Mouse (Mus musculus): ENCODE results near the gene Lpgat1. TPM values are rescaled to one million over a fixed set of nuclear protein-coding genes. Genes with fewer than 3 reads are reported as not detected.

Gene Lpgat1
- polyA plus RNA-seq, 1 experiment from 2014 or later = 18.1 TPM

DNA sequence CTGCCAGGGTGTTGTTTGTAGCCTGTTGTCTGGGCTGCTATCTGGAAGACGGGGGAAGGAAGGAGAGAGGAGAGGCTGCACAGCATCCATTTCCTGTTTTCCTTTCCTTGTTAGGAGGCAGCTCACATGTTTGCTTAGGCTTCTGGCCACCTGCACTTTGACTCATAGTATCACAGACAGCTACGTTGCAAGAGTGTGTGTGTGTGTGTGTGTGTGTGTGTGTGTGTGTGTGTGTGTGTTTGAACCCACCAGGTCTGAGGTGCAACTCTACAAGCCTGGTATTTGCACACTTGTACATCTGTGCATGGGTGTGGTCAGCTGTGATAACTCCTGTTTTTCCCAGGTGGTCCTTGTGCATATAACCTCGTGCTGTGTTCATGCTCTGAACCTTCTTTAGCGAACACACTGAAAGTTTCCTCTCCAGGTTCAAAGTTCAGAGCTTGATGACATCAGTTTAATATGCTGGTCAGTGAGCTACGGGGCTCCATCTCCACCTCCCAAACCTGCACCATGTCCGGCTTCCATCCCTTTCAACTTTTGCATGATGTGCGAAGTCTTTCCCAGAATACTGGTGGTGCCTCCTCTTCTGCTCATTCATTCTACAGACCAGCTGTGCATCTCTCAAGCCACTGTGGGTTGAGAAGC lies 76.4 kb downstream of the Lpgat1 start:
- 88% methylated on average over 7 of the region's 7 CpGs for WGBS
- no peak overlapping the region; the same call in 1 of the 2 replicates for H3K27ac ChIP-seq (replicated peaks)

DNA sequence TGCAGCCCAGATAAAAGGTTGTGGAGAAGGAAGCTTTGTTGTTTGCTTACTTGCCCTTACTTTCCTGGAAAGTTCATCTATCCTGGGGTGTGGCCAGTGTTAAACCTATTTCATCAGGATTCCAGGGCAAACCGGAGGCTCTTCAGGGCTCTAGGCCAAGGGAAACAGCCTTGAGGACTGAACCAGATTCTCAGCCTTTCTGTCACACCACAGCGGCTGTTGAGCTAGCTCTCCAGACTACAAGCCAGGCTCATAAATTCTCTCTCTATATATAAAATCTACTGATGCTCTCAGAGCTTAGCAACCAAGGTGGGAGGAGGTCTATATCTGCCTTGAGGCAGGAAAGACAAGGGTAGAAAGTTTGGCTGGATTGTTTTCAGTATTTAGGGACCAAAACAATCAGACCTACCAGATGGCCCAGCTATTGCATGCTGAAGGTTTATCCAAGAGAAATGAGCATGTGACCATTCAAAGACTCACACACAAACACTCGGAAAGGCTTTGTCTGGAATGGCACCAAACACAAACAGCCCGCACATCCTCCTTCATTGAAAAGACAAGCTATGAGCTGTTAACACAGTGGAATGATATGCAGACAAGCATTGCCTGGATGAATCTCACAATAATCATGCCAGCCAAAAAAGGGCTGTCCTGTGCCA lies 78.7 kb downstream of the Lpgat1 start:
- Histone ChIP-seq H3K4me1 (no peaks in the 10 kb centered on the region), H3K36me3 (no peaks in the 10 kb centered on the region), H3K27me3 (ENCODE audit: low read depth, poor library complexity, severe bottlenecking) (no peaks in the 10 kb centered on the region), H3K27ac (replicated peaks) (no peak overlapping the region), H3K9me3 (replicated peaks) (no peaks in the 10 kb centered on the region), H3K4me3 (no peak overlapping the region)
- 88% methylated on average over 4 of the region's 4 CpGs for WGBS
- no peak for DNase-seq (ENCODE audit: low spot score)

More for the DNA sequence above, 76.4 kb downstream of the Lpgat1 start:
- peaks cover 8% of the 10 kb centered on the region; the same call in 1 of the 2 replicates for H3K9me3 ChIP-seq (replicated peaks)
- DNase-seq (ENCODE audit: low spot score) = no peak
- peaks cover 3% of the 10 kb centered on the region; the same call in 1 of the 2 replicates for H3K36me3 ChIP-seq
- no peaks in the 10 kb centered on the region for H3K4me1 ChIP-seq
- no peaks in the 10 kb centered on the region for H3K27me3 ChIP-seq (ENCODE audit: low read depth, poor library complexity, severe bottlenecking)
- H3K4me3 ChIP-seq = no peak overlapping the region

DNA sequence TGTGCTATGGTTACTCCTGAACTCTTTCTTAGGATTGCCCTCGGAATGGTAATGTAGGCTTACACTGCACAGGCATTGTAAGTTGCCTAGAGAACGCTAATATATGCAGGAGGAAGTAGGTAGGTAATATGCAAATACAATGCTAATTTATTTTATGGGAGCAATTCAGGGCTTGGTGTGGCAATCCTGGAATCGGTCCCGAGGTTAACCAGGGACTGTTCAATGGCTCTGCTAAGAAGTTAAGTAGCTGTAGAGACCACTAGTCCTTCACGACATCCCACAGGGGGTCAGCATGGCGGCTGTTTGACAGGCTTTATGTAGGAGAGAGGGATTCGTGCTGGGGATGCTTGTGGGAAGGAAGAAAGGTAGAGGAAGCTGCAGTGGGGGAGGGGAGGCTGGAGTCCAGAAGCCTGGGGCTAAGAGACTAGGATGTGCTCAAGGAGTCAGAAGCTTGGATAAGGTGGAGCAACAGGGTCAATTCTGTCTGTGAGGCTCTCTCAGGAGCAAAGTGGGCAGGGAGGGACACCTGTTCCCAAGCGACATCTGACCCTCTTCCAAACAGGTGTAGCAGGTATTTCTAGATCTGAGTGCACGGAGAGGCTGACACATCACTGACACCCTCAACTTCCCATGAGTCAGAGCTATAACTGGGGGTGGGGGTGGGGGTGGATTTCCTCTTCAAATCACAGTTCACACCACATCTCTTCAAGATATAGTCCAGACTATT lies 84.6 kb downstream of the Lpgat1 start:
- WGBS = 70% methylated on average over 9 of the region's 9 CpGs
- Histone ChIP-seq H3K4me1 (no peaks in the 10 kb centered on the region), H3K36me3 (no peaks in the 10 kb centered on the region), H3K27ac (replicated peaks) (no peak overlapping the region), H3K9me3 (replicated peaks) (peaks cover 5% of the 10 kb centered on the region; the same call in 1 of the 2 replicates), H3K4me3 (no peak overlapping the region), H3K27me3 (ENCODE audit: low read depth, poor library complexity, severe bottlenecking) (no peaks in the 10 kb centered on the region)
- no peak for DNase-seq (ENCODE audit: low spot score)

DNA sequence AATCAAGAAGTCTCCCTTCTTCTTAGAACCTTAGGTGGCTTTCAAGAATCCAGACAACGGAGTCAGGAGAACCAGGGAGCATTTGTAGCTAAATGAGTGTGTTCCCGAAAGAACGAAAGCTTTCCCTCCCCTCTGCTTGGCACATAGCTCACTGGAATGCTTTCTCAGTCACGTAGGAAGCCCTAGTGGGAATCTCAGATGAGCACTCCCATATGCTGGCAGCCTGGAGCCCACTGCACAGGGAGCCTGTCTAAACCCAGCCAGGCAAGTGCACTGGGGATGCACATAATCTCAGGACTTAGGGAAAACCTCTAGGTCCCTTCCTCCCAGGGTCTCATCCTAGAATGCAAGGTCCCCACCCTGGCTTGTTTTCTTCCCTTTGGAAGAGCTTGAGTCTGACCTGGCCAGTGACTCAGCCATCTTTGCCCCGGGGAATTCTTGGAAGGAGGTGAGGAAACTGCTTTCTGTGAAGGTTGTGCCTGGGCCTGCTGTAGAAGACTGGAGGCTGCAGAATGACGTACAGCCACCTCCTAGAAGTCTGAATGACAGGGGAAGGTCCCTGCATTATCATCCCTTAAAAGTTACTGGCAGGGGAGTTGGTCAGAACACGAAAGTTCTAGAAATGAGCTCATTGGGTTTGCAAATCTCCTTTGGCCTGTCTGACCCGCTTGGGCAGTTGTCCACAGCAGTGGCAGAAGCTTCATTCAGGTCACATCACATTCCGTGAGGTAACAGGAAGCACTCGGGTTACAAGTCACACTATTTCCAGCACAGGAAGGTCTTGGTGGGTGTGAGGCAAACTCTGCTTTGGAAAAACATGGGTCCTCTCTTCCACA lies 85.4 kb downstream of the Lpgat1 start:
- H3K27ac ChIP-seq (replicated peaks) = no peak overlapping the region
- no peak overlapping the region for H3K4me3 ChIP-seq
- H3K27me3 ChIP-seq (ENCODE audit: low read depth, poor library complexity, severe bottlenecking) = no peaks in the 10 kb centered on the region
- H3K9me3 ChIP-seq (replicated peaks) = peaks cover 5% of the 10 kb centered on the region; the same call in 1 of the 2 replicates
- DNase-seq (ENCODE audit: low spot score) = no peak
- no peaks in the 10 kb centered on the region for H3K4me1 ChIP-seq
- 76% methylated on average over 10 of the region's 10 CpGs for WGBS
- H3K36me3 ChIP-seq = no peaks in the 10 kb centered on the region

DNA sequence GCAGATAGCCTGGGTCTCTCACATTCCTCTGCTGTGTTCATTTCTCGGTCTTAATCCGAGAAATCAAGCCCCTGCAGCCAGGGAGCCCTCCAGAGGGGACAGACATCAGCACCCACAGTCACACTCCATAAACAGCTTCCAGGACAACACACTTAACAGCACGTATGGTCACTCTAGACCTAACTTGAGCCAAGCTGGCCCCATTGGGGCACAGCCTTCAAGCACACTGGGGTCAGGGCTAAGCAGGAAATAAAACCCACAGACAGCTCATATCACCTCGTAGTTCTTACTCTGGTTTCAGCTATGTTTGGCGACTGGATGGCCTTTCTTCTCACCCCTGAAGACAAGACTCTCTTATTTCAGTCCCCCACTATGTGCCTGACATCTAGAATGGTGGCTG lies 87.1 kb downstream of the Lpgat1 start:
- Histone ChIP-seq H3K4me1 (no peaks in the 10 kb centered on the region), H3K4me3 (no peak overlapping the region), H3K9me3 (replicated peaks) (peaks cover 5% of the 10 kb centered on the region; the same call in 1 of the 2 replicates), H3K27me3 (ENCODE audit: low read depth, poor library complexity, severe bottlenecking) (no peaks in the 10 kb centered on the region), H3K27ac (replicated peaks) (no peak overlapping the region), H3K36me3 (no peaks in the 10 kb centered on the region)
- 68% methylated on average over 5 of the region's 5 CpGs for WGBS
- DNase-seq (ENCODE audit: low spot score) = no peak

DNA sequence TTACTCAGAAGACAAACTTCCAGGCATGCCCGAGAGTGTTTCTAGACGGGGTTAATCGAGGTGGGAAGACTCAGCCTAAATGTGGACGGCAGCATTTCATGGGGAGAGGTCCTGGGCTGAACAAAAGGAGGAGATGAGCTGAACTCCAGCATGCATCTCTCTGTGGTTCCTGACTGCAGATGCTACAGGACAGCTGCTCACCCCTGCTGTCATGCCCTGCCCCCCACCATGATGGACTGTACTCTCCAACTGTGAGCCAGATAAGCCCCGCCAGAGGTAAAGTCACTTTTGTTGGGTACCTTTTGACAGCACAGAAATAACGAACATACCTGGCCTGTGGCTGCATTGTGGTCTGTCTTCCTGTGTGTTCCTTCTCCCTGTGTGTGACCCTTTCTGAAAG lies 88.2 kb downstream of the Lpgat1 start:
- WGBS = 78% methylated on average over 6 of the region's 6 CpGs
- DNase-seq (ENCODE audit: low spot score) = no peak
- no peak overlapping the region for H3K27ac ChIP-seq (replicated peaks)
- H3K9me3 ChIP-seq (replicated peaks) = peaks cover 5% of the 10 kb centered on the region; the same call in 1 of the 2 replicates
- no peaks in the 10 kb centered on the region for H3K4me1 ChIP-seq
- H3K27me3 ChIP-seq (ENCODE audit: low read depth, poor library complexity, severe bottlenecking) = no peaks in the 10 kb centered on the region
- H3K4me3 ChIP-seq = no peak overlapping the region
- no peaks in the 10 kb centered on the region for H3K36me3 ChIP-seq

DNA sequence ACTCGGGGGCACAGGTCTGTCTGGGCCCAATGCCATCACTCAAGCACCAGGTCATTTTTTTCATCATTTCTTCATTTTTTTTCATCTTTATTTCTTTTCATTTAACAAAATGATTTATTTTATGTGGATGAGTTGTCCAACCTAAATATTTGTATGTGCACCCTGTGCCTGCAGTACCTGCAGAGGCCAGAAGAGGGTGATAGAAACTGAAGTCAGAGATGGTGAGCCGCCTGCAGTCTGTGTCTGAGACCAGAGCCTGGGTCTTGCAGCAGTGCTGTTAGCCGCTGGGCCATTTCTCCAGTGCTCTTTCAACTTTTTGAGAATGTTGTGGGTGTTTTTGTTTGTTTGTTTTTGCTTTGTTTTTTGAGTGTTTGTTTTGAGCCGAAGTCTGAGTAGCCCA lies 89.1 kb downstream of the Lpgat1 start:
- H3K27ac ChIP-seq (replicated peaks) = no peak overlapping the region
- H3K9me3 ChIP-seq (replicated peaks) = peaks cover 5% of the 10 kb centered on the region; the same call in 1 of the 2 replicates
- H3K27me3 ChIP-seq (ENCODE audit: low read depth, poor library complexity, severe bottlenecking) = no peaks in the 10 kb centered on the region
- no peak overlapping the region for H3K4me3 ChIP-seq
- H3K36me3 ChIP-seq = no peaks in the 10 kb centered on the region
- 88% methylated on average over 4 of the region's 4 CpGs for WGBS
- H3K4me1 ChIP-seq = no peaks in the 10 kb centered on the region
- DNase-seq (ENCODE audit: low spot score) = no peak

DNA sequence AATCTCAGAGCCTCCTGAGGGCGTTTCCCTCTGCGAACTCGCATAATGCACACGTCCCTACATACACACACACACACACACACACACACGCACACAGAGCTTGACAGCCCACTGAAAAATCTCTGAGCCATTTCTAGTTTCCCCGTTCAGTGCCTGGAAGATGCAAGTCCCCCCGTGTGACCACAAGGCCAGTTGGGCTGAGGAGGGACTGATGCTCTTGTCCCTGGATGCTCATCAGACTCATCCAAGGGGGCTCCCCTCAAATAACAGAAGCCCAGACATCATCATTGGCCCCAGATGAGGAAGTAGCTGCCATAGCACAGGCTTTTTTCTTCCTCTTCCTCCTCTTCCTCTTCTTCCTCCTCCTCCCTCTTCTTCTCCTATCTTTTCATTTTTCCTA lies 90.3 kb downstream of the Lpgat1 start:
- Histone ChIP-seq H3K27me3 (ENCODE audit: low read depth, poor library complexity, severe bottlenecking) (no peaks in the 10 kb centered on the region), H3K9me3 (replicated peaks) (peaks cover 5% of the 10 kb centered on the region; the same call in 1 of the 2 replicates), H3K27ac (replicated peaks) (no peak overlapping the region), H3K36me3 (no peaks in the 10 kb centered on the region), H3K4me1 (no peaks in the 10 kb centered on the region), H3K4me3 (no peak overlapping the region)
- no peak for DNase-seq (ENCODE audit: low spot score)
- 89% methylated on average over 7 of the region's 7 CpGs for WGBS

DNA sequence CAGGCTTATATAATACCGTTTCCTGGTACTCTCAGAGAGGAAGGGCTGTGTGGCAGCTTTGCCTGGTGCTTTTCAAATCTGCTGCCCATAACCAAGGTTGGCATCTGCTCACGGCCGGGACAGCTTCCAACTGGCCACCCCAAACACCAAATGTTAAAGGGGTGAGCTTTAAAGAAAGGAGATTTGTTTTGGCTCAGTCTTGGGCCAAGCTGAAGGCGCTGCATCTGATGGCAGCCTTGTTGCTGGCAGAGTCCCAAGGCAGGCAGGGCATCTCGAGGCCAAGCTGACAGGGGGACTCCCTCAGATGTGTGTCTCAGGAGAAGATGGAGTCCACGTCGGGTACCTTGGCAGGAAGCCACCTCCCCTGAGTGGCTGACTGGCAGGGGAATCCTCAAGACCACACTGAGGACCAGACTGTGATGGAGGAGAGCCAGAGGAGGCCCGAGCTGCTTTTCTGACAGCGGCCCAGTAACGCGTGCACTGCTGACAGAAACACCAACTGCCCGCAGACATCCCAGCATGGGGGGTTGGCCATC lies 91.1 kb downstream of the Lpgat1 start:
- Histone ChIP-seq H3K9me3 (replicated peaks) (peaks cover 5% of the 10 kb centered on the region; the same call in 1 of the 2 replicates), H3K36me3 (no peaks in the 10 kb centered on the region), H3K27me3 (ENCODE audit: low read depth, poor library complexity, severe bottlenecking) (no peaks in the 10 kb centered on the region), H3K4me1 (no peaks in the 10 kb centered on the region), H3K4me3 (no peak overlapping the region), H3K27ac (replicated peaks) (no peak overlapping the region)
- no peak for DNase-seq (ENCODE audit: low spot score)
- 89% methylated on average over 12 of the region's 12 CpGs for WGBS

DNA sequence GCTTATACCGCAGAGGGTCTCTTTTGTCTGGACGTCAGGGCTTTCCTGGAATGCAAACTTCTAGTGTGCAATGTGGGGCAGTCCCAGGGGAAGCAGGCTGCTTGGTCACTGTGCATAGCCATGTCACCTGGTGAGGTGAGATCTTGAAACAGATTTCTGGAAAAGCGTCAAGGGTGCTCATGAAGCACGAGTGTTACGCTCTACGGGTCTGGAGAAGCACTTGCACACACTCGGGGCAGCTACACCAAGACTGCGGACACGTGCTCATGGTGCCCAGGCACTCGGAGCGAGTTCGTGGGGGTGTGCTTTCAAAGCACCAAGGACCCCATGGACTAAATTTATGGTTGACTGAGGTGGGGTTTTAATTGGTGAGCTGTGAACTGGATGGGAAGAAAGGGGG lies 94.1 kb downstream of the Lpgat1 start:
- Histone ChIP-seq H3K27ac (replicated peaks) (no peak overlapping the region), H3K27me3 (ENCODE audit: low read depth, poor library complexity, severe bottlenecking) (no peaks in the 10 kb centered on the region), H3K4me1 (peaks cover 9% of the 10 kb centered on the region), H3K36me3 (no peaks in the 10 kb centered on the region), H3K4me3 (no peak overlapping the region), H3K9me3 (replicated peaks) (peaks cover 1% of the 10 kb centered on the region; the same call in 1 of the 2 replicates)
- DNase-seq (ENCODE audit: low spot score) = no peak
- 90% methylated on average over 12 of the region's 12 CpGs for WGBS

DNA sequence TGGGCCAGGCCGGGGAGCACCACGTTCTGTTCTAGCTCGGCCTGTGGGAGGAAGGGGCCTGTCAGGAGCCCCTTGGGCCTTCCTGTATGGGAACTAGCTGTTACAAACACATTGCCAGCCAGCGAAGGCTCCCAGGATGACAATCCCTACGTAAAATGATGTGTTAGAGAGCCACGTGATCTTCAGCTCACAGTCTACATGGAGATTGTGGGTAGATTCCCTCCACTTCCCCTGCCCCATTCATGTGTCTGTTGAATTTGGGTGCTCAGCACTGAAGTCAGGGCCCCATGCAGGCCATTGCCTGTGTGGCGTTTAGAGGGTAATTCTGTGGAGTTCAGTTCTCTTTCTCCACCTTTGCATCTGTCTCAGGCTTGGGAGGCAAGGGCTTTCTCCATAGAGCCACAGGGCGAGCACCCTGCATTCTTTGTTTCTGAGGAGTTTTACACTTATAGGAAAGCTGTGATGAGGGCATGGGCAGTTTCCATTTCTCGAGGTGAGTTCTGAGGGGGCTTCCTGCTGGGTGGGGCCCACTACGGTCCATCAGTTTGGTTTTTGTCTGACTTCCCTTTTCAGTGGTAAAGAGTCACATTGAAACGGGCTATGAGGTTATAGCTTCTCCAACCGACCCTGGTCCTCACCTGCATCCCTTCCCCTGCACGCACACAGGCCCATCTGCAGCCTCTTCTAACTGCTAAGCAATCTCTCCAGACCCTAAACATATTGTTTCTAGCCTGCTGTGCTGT lies 95.5 kb downstream of the Lpgat1 start:
- peaks cover 17% of the 10 kb centered on the region for H3K4me1 ChIP-seq
- no peaks in the 10 kb centered on the region for H3K9me3 ChIP-seq (replicated peaks)
- H3K36me3 ChIP-seq = no peaks in the 10 kb centered on the region
- DNase-seq (ENCODE audit: low spot score) = no peak
- WGBS = 89% methylated on average over 13 of the region's 13 CpGs
- no peak overlapping the region for H3K27ac ChIP-seq (replicated peaks)
- no peaks in the 10 kb centered on the region for H3K27me3 ChIP-seq (ENCODE audit: low read depth, poor library complexity, severe bottlenecking)
- no peak overlapping the region for H3K4me3 ChIP-seq
